Mouse (Mus musculus) midbrain, embryonic 10.5 days (tissue): ENCODE data around the gene Pafah2. TPM values are rescaled to one million over a fixed set of nuclear protein-coding genes. Genes with fewer than 3 reads are reported as not detected.

ENCODE experiments used
- DNase-seq: peaks from one replicate; pipeline ENCODE4 v3.0.0-alpha.2; 2017; ENCODE audit warnings: low spot score
- H3K27ac ChIP-seq: fragments of 300-500 bp; sonication (generic); replicated peaks from 2 replicates; pipeline ENCODE4 v1.5.1; 2016; ENCODE audit warnings: mild to moderate bottlenecking
- H3K27me3 ChIP-seq: fragments of 300-500 bp; sonication (generic); 2 replicates; pipeline ENCODE4 v1.6.1; 2016; ENCODE audit warnings: low read depth, mild to moderate bottlenecking; ENCODE audit not compliant: poor library complexity, severe bottlenecking
- H3K36me3 ChIP-seq: fragments of 300-500 bp; sonication (generic); 2 replicates; pipeline ENCODE4 v1.6.1; 2016; ENCODE audit warnings: mild to moderate bottlenecking, moderate library complexity
- H3K4me1 ChIP-seq: fragments of 300-500 bp; sonication (generic); 2 replicates; pipeline ENCODE4 v1.6.1; 2016
- H3K4me3 ChIP-seq: fragments of 300-500 bp; sonication (generic); 2 replicates; pipeline ENCODE4 v1.5.1; 2016; ENCODE audit warnings: mild to moderate bottlenecking, moderate library complexity
- H3K9me3 ChIP-seq: fragments of 300-500 bp; sonication (generic); replicated peaks from 2 replicates; pipeline ENCODE4 v1.6.1; 2016; ENCODE audit warnings: mild to moderate bottlenecking
- WGBS: fragments of 180-500 bp; shearing (Covaris S2); methylation state at CpG from one replicate; pipeline ENCODE4 v1.1.7; 2016; 5-methylcytosine and 5-hydroxymethylcytosine counted together
- polyA plus RNA-seq: library from polyadenylated mRNA; unstranded; fragments of >200 nt; fragmentation: Nextera tagmentation; extraction: Ambion mirVana; gene quantifications from 2 replicates; pipeline ENCODE4 v1.2.1, GENCODE M21; 2016

The Pafah2 gene
- polyA plus RNA-seq, 1 experiment from 2014 or later: 7.2 TPM

GRCm38 (mm10) chr4:134455310-134455709 is 59.2 kb downstream of the Pafah2 start:
- H3K27me3 ChIP-seq: peaks cover 45% of the 10 kb centered on the region
- H3K4me3 ChIP-seq: no peak overlapping the region
- H3K4me1 ChIP-seq: peaks cover 47% of the 10 kb centered on the region
- no peaks in the 10 kb centered on the region for H3K36me3 ChIP-seq
- DNase-seq: no peak
- WGBS: 43% methylated on average over 6 of the region's 6 CpGs
- H3K27ac ChIP-seq: peak overlapping the region; percentile 33; the same call in 1 of the 2 replicates
- no peaks in the 10 kb centered on the region for H3K9me3 ChIP-seq

GRCm38 (mm10) chr4:134457130-134457825 is 61.2 kb downstream of the Pafah2 start:
- H3K4me3 ChIP-seq: no peak overlapping the region
- H3K27ac ChIP-seq: no peak overlapping the region
- no peaks in the 10 kb centered on the region for H3K36me3 ChIP-seq
- no peaks in the 10 kb centered on the region for H3K9me3 ChIP-seq
- peaks cover 30% of the 10 kb centered on the region for H3K27me3 ChIP-seq
- DNase-seq: no peak
- H3K4me1 ChIP-seq: peaks cover 34% of the 10 kb centered on the region
- 61% methylated on average over 7 of the region's 7 CpGs for WGBS

GRCm38 (mm10) chr4:134458856-134459255 is 62.7 kb downstream of the Pafah2 start:
- peaks cover 28% of the 10 kb centered on the region for H3K4me1 ChIP-seq
- H3K36me3 ChIP-seq: no peaks in the 10 kb centered on the region
- H3K27me3 ChIP-seq: peaks cover 16% of the 10 kb centered on the region
- H3K27ac ChIP-seq: no peak overlapping the region
- DNase-seq: no peak
- H3K4me3 ChIP-seq: no peak overlapping the region
- 81% methylated on average over 5 of the region's 5 CpGs for WGBS
- H3K9me3 ChIP-seq: no peaks in the 10 kb centered on the region

- WGBS: 91% methylated on average over 10 of the region's 10 CpGs
- no peak for DNase-seq
- no peak overlapping the region for H3K4me3 ChIP-seq
- H3K9me3 ChIP-seq: no peaks in the 10 kb centered on the region
- no peak overlapping the region for H3K27ac ChIP-seq
- H3K27me3 ChIP-seq: peaks cover 2% of the 10 kb centered on the region; the same call in 1 of the 2 replicates
- H3K4me1 ChIP-seq: peaks cover 20% of the 10 kb centered on the region
- H3K36me3 ChIP-seq: no peaks in the 10 kb centered on the region
These were observed 64.2 kb downstream of the Pafah2 start for GRCm38 (mm10) chr4:134460277-134460676.

- H3K36me3 ChIP-seq: no peaks in the 10 kb centered on the region
- H3K9me3 ChIP-seq: no peaks in the 10 kb centered on the region
- H3K4me1 ChIP-seq: peaks cover 21% of the 10 kb centered on the region
- no peak for DNase-seq
- 87% methylated on average over 5 of the region's 5 CpGs for WGBS
- H3K27me3 ChIP-seq: peaks cover 8% of the 10 kb centered on the region; the same call in 1 of the 2 replicates
- 0 out of 2 replicates have a peak overlapping the region, but pooled peaks have one; percentile 33 for H3K27ac ChIP-seq
- no peak overlapping the region for H3K4me3 ChIP-seq
These were observed 65.1 kb downstream of the Pafah2 start for GRCm38 (mm10) chr4:134461252-134461651.

- peaks cover 8% of the 10 kb centered on the region for H3K36me3 ChIP-seq
- H3K4me3 ChIP-seq: peak overlapping the region; percentile 25
- no peaks in the 10 kb centered on the region for H3K9me3 ChIP-seq
- peaks cover 50% of the 10 kb centered on the region for H3K4me1 ChIP-seq
- peaks cover 15% of the 10 kb centered on the region; the same call in 1 of the 2 replicates for H3K27me3 ChIP-seq
- WGBS: 36% methylated on average over 12 of the region's 12 CpGs
- peak overlapping the region; percentile 77 for H3K27ac ChIP-seq
- DNase-seq: peak; percentile 51
These were observed 69.7 kb downstream of the Pafah2 start for GRCm38 (mm10) chr4:134465789-134466188.

GRCm38 (mm10) chr4:134466381-134467262 is 70.5 kb downstream of the Pafah2 start:
- Histone ChIP-seq H3K36me3 (peaks cover 16% of the 10 kb centered on the region), H3K4me1 (peaks cover 52% of the 10 kb centered on the region), H3K4me3 (peak overlapping the region; percentile 96), H3K27ac (peak overlapping the region; percentile 100), H3K27me3 (peaks cover 15% of the 10 kb centered on the region; the same call in 1 of the 2 replicates), H3K9me3 (no peaks in the 10 kb centered on the region)
- WGBS: 71% methylated on average over 11 of the region's 11 CpGs
- DNase-seq: no peak

- peak; percentile 71 for DNase-seq
- Histone ChIP-seq H3K4me1 (peaks cover 52% of the 10 kb centered on the region), H3K9me3 (no peaks in the 10 kb centered on the region), H3K36me3 (peaks cover 26% of the 10 kb centered on the region), H3K27ac (peak overlapping the region; percentile 100), H3K4me3 (peak overlapping the region; percentile 96), H3K27me3 (peaks cover 15% of the 10 kb centered on the region; the same call in 1 of the 2 replicates)
- under 1% methylated on average over 31 of the region's 31 CpGs for WGBS
These were observed 71.5 kb downstream of the Pafah2 start for GRCm38 (mm10) chr4:134467435-134468214.

- peaks cover 52% of the 10 kb centered on the region for H3K4me1 ChIP-seq
- under 1% methylated on average over 31 of the region's 31 CpGs for WGBS
These were observed 72.1 kb downstream of the Pafah2 start, which contains the start of gene Stmn1 for GRCm38 (mm10) chr4:134468215-134468575. Gene Stmn1 (plus strand): TSS chr4:134468320.

GRCm38 (mm10) chr4:134468578-134469266 is 72.6 kb downstream of the Pafah2 start:
- peaks cover 52% of the 10 kb centered on the region for H3K4me1 ChIP-seq
- under 1% methylated on average over 67 of the region's 68 CpGs for WGBS
- H3K27me3 ChIP-seq: peaks cover 15% of the 10 kb centered on the region; the same call in 1 of the 2 replicates
- peak overlapping the region; percentile 96 for H3K4me3 ChIP-seq
- H3K9me3 ChIP-seq: no peaks in the 10 kb centered on the region
- peaks cover 34% of the 10 kb centered on the region for H3K36me3 ChIP-seq
- peak overlapping the region; percentile 100 for H3K27ac ChIP-seq
- peak; percentile 94 for DNase-seq

More at GRCm38 (mm10) chr4:134468215-134468575, 72.1 kb downstream of the Pafah2 start, which contains the start of gene Stmn1:
- peaks cover 32% of the 10 kb centered on the region for H3K36me3 ChIP-seq
- peak; percentile 97 for DNase-seq
- H3K27me3 ChIP-seq: peaks cover 15% of the 10 kb centered on the region; the same call in 1 of the 2 replicates
- H3K4me3 ChIP-seq: peak within 1 kb of the TSS; percentile 96
- peak within 1 kb of the TSS; percentile 100 for H3K27ac ChIP-seq
- no peaks in the 10 kb centered on the region for H3K9me3 ChIP-seq

- Histone ChIP-seq H3K36me3 (peaks cover 40% of the 10 kb centered on the region), H3K27me3 (peaks cover 15% of the 10 kb centered on the region; the same call in 1 of the 2 replicates), H3K9me3 (no peaks in the 10 kb centered on the region), H3K4me1 (peaks cover 58% of the 10 kb centered on the region), H3K27ac (peak overlapping the region; percentile 100), H3K4me3 (peak overlapping the region; percentile 96)
- DNase-seq: peak; percentile 61
- 14% methylated on average over 6 of the region's 6 CpGs for WGBS
These were observed 73.2 kb downstream of the Pafah2 start for GRCm38 (mm10) chr4:134469341-134469796.
